Mouse (Mus musculus) liver, embryonic 14.5 days (tissue): Measurements from ENCODE around the gene Purb. TPM values are rescaled to one million over a fixed set of nuclear protein-coding genes. Genes with fewer than 3 reads are reported as not detected.

Experiments
- ATAC-seq: fragments of 200-750 bp; cut with Nextera tagmentation; 2 replicates; pipeline ENCODE4 v1.8.0; 2017; ENCODE audit warnings: moderate number of reproducible peaks, mild to moderate bottlenecking, moderate library complexity; ENCODE audit not compliant: insufficient read depth
- DNase-seq, 3 experiments: peaks; one replicate each; pipeline ENCODE4 v3.0.0-alpha.2; 2012 to 2013; ENCODE audit warnings: low read depth in 3 of 3, low spot score in 3 of 3
- H3K27ac ChIP-seq: fragments of 300-500 bp; sonication (generic); 2 replicates; pipeline ENCODE4 v1.5.1; 2014; ENCODE audit warnings: moderate library complexity, mild to moderate bottlenecking, control low read depth, inconsistent platforms
- H3K27me3 ChIP-seq: fragments of 300-500 bp; sonication (generic); 2 replicates; pipeline ENCODE4 v1.6.1; 2014; ENCODE audit warnings: mild to moderate bottlenecking, low read length, moderate library complexity; ENCODE audit not compliant: control insufficient read depth, insufficient read depth
- H3K36me3 ChIP-seq: fragments of 300-500 bp; sonication (generic); replicated peaks from 2 replicates; pipeline ENCODE4 v1.6.1; 2014; ENCODE audit warnings: low read depth; ENCODE audit not compliant: control insufficient read depth, insufficient read depth
- H3K4me1 ChIP-seq, 2 experiments: fragments of 200-500 bp in 1 of 2; fragments of 300-500 bp in 1 of 2; sonication (generic) in 1 of 2; replicated peaks; 2 replicates each; pipeline ENCODE4 v1.6.1; 2012 to 2014; ENCODE audit warnings: antibody characterized with exemption in 1 of 2, inconsistent platforms in 1 of 2, low read length in 1 of 2; ENCODE audit not compliant: control insufficient read depth in 2 of 2, insufficient read depth in 2 of 2
- H3K4me2 ChIP-seq: fragments of 300-500 bp; sonication (generic); 2 replicates; pipeline ENCODE4 v1.6.1; 2014; ENCODE audit warnings: low read depth, mild to moderate bottlenecking, control low read depth, moderate library complexity
- H3K4me3 ChIP-seq, 2 experiments: fragments of 200-500 bp in 1 of 2; fragments of 300-500 bp in 1 of 2; sonication (generic) in 1 of 2; 2 replicates each; pipeline ENCODE4 v1.5.1; 2012 to 2014; ENCODE audit warnings: low read depth in 2 of 2, low read length in 2 of 2, mild to moderate bottlenecking in 2 of 2, control low read depth in 1 of 2, inconsistent platforms in 1 of 2, moderate library complexity in 1 of 2; ENCODE audit not compliant: insufficient read depth in 1 of 2
- H3K9ac ChIP-seq: fragments of 300-500 bp; sonication (generic); replicated peaks from 2 replicates; pipeline ENCODE4 v1.6.1; 2014; ENCODE audit warnings: mild to moderate bottlenecking, control low read depth, moderate library complexity
- H3K9me3 ChIP-seq: fragments of 300-500 bp; sonication (generic); 2 replicates; pipeline ENCODE4 v1.6.1; 2016; ENCODE audit warnings: low read length, mixed read lengths; ENCODE audit not compliant: control insufficient read depth
- CTCF ChIP-seq: IDR thresholded peaks from 2 replicates; pipeline ENCODE4 v1.5.1; 2016; ENCODE audit warnings: antibody characterized with exemption, low read depth, control low read depth
- EP300 ChIP-seq: IDR thresholded peaks from 2 replicates; pipeline ENCODE4 v1.6.1; 2016; ENCODE audit warnings: antibody characterized with exemption, low read depth
- WGBS: fragments of 180-500 bp; shearing (Covaris S2); extraction: QIAGEN DNeasy Blood & Tissue Kit; methylation state at CpG from one replicate; pipeline ENCODE4 v1.1.7; 2014; ENCODE audit not compliant: insufficient replicate concordance; 5-methylcytosine and 5-hydroxymethylcytosine counted together
- polyA plus RNA-seq, 2 experiments: library from polyadenylated mRNA; depleted of rRNA in 1 of 2; stranded (reverse) in 1 of 2; unstranded in 1 of 2; fragments of >200 nt; fragmentation: Nextera tagmentation in 1 of 2; extraction: Ambion mirVana in 1 of 2; gene quantifications; 2 replicates each; pipeline versions ENCODE4 v1.2.1 to v1.2.3; 2012 to 2014

Purb gene
- polyA plus RNA-seq, 2 experiments: 6.2 TPM

GRCm38 (mm10) chr11:6445951-6446350 lies 29.8 kb downstream of the Purb start:
- Histone ChIP-seq H3K4me2 (no peak overlapping the region), H3K4me1 (peaks cover 7 to 9% of the 10 kb centered on the region in 2 experiments), H3K27me3 (no peaks in the 10 kb centered on the region), H3K9ac (no peak overlapping the region), H3K36me3 (peaks cover 6% of the 10 kb centered on the region), H3K4me3 (no peak overlapping the region), H3K27ac (no peak overlapping the region), H3K9me3 (no peaks in the 10 kb centered on the region)
- ATAC-seq (no peak), DNase-seq (no peak)
- 79% methylated on average over 7 of the region's 7 CpGs for WGBS
- no peak for TF ChIP-seq EP300
- no peak for TF ChIP-seq CTCF

GRCm38 (mm10) chr11:6445441-6445840 lies 30.3 kb downstream of the Purb start:
- WGBS: 63% methylated on average over 4 of the region's 4 CpGs
- Histone ChIP-seq H3K4me1 (peaks cover 7 to 9% of the 10 kb centered on the region in 2 experiments), H3K4me2 (peak overlapping the region; percentile 90), H3K4me3 (peak overlapping the region in 1 of 2 experiments; percentile 58; a peak in 1 of 4 replicates), H3K36me3 (peaks cover 7% of the 10 kb centered on the region), H3K9me3 (no peaks in the 10 kb centered on the region), H3K27ac (peak overlapping the region; percentile 88), H3K9ac (peak overlapping the region; percentile 74), H3K27me3 (no peaks in the 10 kb centered on the region)
- DNase-seq (no peak), ATAC-seq (no peak)
- TF ChIP-seq CTCF (peak; percentile 26), EP300 (no peak)

GRCm38 (mm10) chr11:6444077-6444853 lies 31.5 kb downstream of the Purb start, which contains the start of gene H2afv:
TSS of gene H2afv (minus strand) at chr11:6444443.
- under 1% methylated on average over 80 of the region's 80 CpGs for WGBS
- DNase-seq (peak; percentile 100), ATAC-seq (peak; percentile 96)
- TF ChIP-seq CTCF (peak; percentile 63), EP300 (peak; percentile 50; the same call in 1 of the 2 replicates)
- peak within 1 kb of the TSS; percentile 88 for H3K27ac ChIP-seq
- peak within 1 kb of the TSS; percentile 76 to 97 for H3K4me3 ChIP-seq
- peaks cover 7 to 9% of the 10 kb centered on the region in 2 experiments for H3K4me1 ChIP-seq
- H3K9ac ChIP-seq: peak within 1 kb of the TSS; percentile 97
- H3K36me3 ChIP-seq: peaks cover 10% of the 10 kb centered on the region
- H3K4me2 ChIP-seq: peak within 1 kb of the TSS; percentile 90
- no peaks in the 10 kb centered on the region for H3K9me3 ChIP-seq
- H3K27me3 ChIP-seq: no peaks in the 10 kb centered on the region

GRCm38 (mm10) chr11:6443727-6444076 lies 32.0 kb downstream of the Purb start:
- no peaks in the 10 kb centered on the region for H3K27me3 ChIP-seq
- peak overlapping the region; percentile 76 to 97 for H3K4me3 ChIP-seq
- DNase-seq (no peak), ATAC-seq (no peak)
- H3K4me2 ChIP-seq: peak overlapping the region; percentile 70
- H3K4me1 ChIP-seq: peaks cover 7 to 9% of the 10 kb centered on the region in 2 experiments
- WGBS: under 1% methylated on average over 10 of the region's 10 CpGs
- peaks cover 16% of the 10 kb centered on the region for H3K36me3 ChIP-seq
- TF ChIP-seq EP300 (no peak), CTCF (no peak)
- H3K27ac ChIP-seq: peak overlapping the region; percentile 70
- no peaks in the 10 kb centered on the region for H3K9me3 ChIP-seq
- H3K9ac ChIP-seq: peak overlapping the region; percentile 97

- no peak for TF ChIP-seq CTCF
- no peaks in the 10 kb centered on the region for H3K27me3 ChIP-seq
- H3K9ac ChIP-seq: peak overlapping the region; percentile 97
- DNase-seq (no peak), ATAC-seq (no peak)
- peak overlapping the region; percentile 70 for H3K4me2 ChIP-seq
- peaks cover 21% of the 10 kb centered on the region for H3K36me3 ChIP-seq
- H3K9me3 ChIP-seq: no peaks in the 10 kb centered on the region
- H3K4me1 ChIP-seq: peaks cover 7 to 9% of the 10 kb centered on the region in 2 experiments
- H3K4me3 ChIP-seq: peak overlapping the region; percentile 76 to 97
- peak overlapping the region; percentile 70 for H3K27ac ChIP-seq
- WGBS: 25% methylated on average over 4 of the region's 4 CpGs
Observed at GRCm38 (mm10) chr11:6443102-6443501, 32.6 kb downstream of the Purb start.
